Mouse (Mus musculus) midbrain, embryonic 11.5 days (tissue): ENCODE results near the gene Tap1. TPM values are rescaled to one million over a fixed set of nuclear protein-coding genes. Genes with fewer than 3 reads are reported as not detected.

Source experiments
- ATAC-seq: fragments of 200-750 bp; cut with Nextera tagmentation; 2 replicates; pipeline ENCODE4 v1.8.0; 2017; ENCODE audit warnings: moderate TSS enrichment, moderate library complexity; ENCODE audit not compliant: low FRiP score
- DNase-seq: peaks from one replicate; pipeline ENCODE4 v3.0.0; 2015; ENCODE audit warnings: low spot score; ENCODE audit errors: missing footprints
- H3K27ac ChIP-seq: fragments of 300-500 bp; sonication (generic); 2 replicates; pipeline ENCODE4 v1.5.1; 2014; ENCODE audit warnings: low read depth, low read length
- H3K27me3 ChIP-seq: fragments of 300-500 bp; sonication (generic); 2 replicates; pipeline ENCODE4 v1.6.1; 2014; ENCODE audit warnings: mild to moderate bottlenecking, low read length, moderate library complexity, mixed read lengths; ENCODE audit not compliant: control insufficient read depth, insufficient read depth
- H3K36me3 ChIP-seq: fragments of 300-500 bp; sonication (generic); 2 replicates; pipeline ENCODE4 v1.6.1; 2014; ENCODE audit warnings: mild to moderate bottlenecking, low read length, moderate library complexity, mixed read lengths; ENCODE audit not compliant: control insufficient read depth, insufficient read depth
- H3K4me1 ChIP-seq: fragments of 300-500 bp; sonication (generic); 2 replicates; pipeline ENCODE4 v1.6.1; 2014; ENCODE audit warnings: low read length; ENCODE audit not compliant: control insufficient read depth, insufficient read depth
- H3K4me2 ChIP-seq: fragments of 300-500 bp; sonication (generic); 2 replicates; pipeline ENCODE4 v1.6.1; 2014; ENCODE audit warnings: mild to moderate bottlenecking, moderate library complexity
- H3K4me3 ChIP-seq: fragments of 300-500 bp; sonication (generic); 2 replicates; pipeline ENCODE4 v1.5.1; 2014; ENCODE audit warnings: low read depth, low read length
- H3K9ac ChIP-seq: fragments of 300-500 bp; sonication (generic); 2 replicates; pipeline ENCODE4 v1.6.1; 2014; ENCODE audit warnings: low read length
- H3K9me3 ChIP-seq: fragments of 300-500 bp; sonication (generic); 2 replicates; pipeline ENCODE4 v1.6.1; 2016; ENCODE audit warnings: low read length; ENCODE audit not compliant: control insufficient read depth
- WGBS: fragments of 180-500 bp; shearing (Covaris S2); extraction: QIAGEN DNeasy Blood & Tissue Kit; methylation state at CpG from one replicate; pipeline ENCODE4 v1.1.7; 2014; 5-methylcytosine and 5-hydroxymethylcytosine counted together
- polyA plus RNA-seq: library from polyadenylated mRNA; unstranded; fragments of >200 nt; fragmentation: Nextera tagmentation; extraction: Ambion mirVana; gene quantifications from 2 replicates; pipeline ENCODE4 v1.2.1, GENCODE M21; 2014

The Tap1 gene
- polyA plus RNA-seq, 1 experiment from 2014 or later: 1.7 TPM

DNA sequence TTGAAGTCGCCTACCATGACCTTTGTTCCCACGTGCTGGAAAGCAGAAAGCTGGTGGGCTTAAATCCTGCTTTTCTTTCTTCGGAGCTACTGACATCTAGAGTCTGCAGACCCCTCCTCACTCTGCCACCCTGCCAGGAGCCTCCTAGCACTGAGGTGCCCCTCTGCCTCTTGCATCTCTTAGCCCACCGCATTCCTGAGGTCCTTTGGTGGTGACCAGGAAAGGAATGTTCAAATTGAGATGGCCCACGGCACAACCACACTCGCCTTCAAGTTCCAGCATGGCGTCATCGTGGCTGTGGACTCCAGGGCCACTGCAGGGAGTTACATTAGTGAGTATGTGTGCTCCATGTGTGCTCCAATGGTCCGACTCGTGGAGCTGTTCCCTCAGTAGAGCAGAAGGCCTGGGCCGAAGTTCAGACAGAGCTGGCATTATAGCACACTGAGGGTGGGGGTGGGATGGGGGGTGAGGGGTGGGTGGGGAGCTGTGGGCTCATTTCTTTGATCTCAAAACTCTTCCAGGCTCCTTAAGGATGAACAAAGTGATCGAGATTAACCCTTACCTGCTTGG is 11.8 kb downstream of the Tap1 start:
- WGBS: 65% methylated on average over 12 of the region's 12 CpGs
- no peak overlapping the region for H3K9ac ChIP-seq

DNA sequence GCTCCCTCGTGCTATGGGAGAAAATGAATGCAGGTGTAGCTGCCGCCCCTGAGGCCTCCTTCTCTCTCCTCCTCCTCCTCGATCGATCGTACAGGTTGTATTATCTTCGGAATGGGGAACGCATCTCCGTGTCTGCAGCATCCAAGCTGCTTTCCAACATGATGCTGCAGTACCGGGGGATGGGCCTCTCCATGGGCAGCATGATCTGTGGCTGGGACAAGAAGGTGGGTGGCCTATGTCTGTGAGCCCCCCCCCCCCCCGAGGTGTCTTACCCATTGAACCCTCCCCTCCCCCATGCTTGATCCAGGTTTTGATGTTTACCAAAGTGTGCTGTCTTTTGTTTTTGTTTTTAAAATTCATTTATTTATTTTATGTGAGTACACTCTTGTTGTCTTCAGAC is 12.7 kb downstream of the Tap1 start:
- 85% methylated on average over 10 of the region's 10 CpGs for WGBS

More for the DNA sequence above, 11.8 kb downstream of the Tap1 start:
- peaks cover 10% of the 10 kb centered on the region for H3K4me1 ChIP-seq
- H3K9me3 ChIP-seq: no peaks in the 10 kb centered on the region
- DNase-seq (no peak), ATAC-seq (no peak)
- no peaks in the 10 kb centered on the region for H3K36me3 ChIP-seq
- no peak overlapping the region for H3K27ac ChIP-seq
- H3K4me2 ChIP-seq: no peak overlapping the region
- peaks cover 43% of the 10 kb centered on the region for H3K27me3 ChIP-seq
- no peak overlapping the region for H3K4me3 ChIP-seq

GRCm38 (mm10) chr17:34200772-34201505 is 13.6 kb downstream of the Tap1 start:
- DNase-seq (no peak), ATAC-seq (no peak)
- H3K27me3 ChIP-seq: peaks cover 51% of the 10 kb centered on the region
- H3K9ac ChIP-seq: no peak overlapping the region
- peaks cover 13% of the 10 kb centered on the region for H3K4me1 ChIP-seq
- no peaks in the 10 kb centered on the region for H3K9me3 ChIP-seq
- H3K4me2 ChIP-seq: no peak overlapping the region
- H3K27ac ChIP-seq: no peak overlapping the region
- no peak overlapping the region for H3K4me3 ChIP-seq
- 86% methylated on average over 16 of the region's 16 CpGs for WGBS
- no peaks in the 10 kb centered on the region for H3K36me3 ChIP-seq

More for the DNA sequence above, 12.7 kb downstream of the Tap1 start:
- H3K4me2 ChIP-seq: no peak overlapping the region
- no peaks in the 10 kb centered on the region for H3K9me3 ChIP-seq
- H3K9ac ChIP-seq: no peak overlapping the region
- H3K4me1 ChIP-seq: peaks cover 13% of the 10 kb centered on the region
- DNase-seq: no peak
- ATAC-seq: no peak
- no peak overlapping the region for H3K4me3 ChIP-seq
- no peaks in the 10 kb centered on the region for H3K36me3 ChIP-seq
- H3K27me3 ChIP-seq: peaks cover 46% of the 10 kb centered on the region
- no peak overlapping the region for H3K27ac ChIP-seq

- Histone ChIP-seq H3K36me3 (no peaks in the 10 kb centered on the region), H3K4me2 (no peak overlapping the region), H3K4me1 (peaks cover 13% of the 10 kb centered on the region), H3K27ac (no peak overlapping the region), H3K9ac (no peak overlapping the region), H3K27me3 (peaks cover 50% of the 10 kb centered on the region), H3K4me3 (no peak overlapping the region), H3K9me3 (no peaks in the 10 kb centered on the region)
- no peak for ATAC-seq
- WGBS: 67% methylated on average over 7 of the region's 7 CpGs
- DNase-seq: no peak
Observed at GRCm38 (mm10) chr17:34201506-34202055, 14.2 kb downstream of the Tap1 start.

- ATAC-seq (peak; percentile 31), DNase-seq (no peak)
- Histone ChIP-seq H3K4me1 (peaks cover 7% of the 10 kb centered on the region), H3K4me2 (no peak overlapping the region), H3K9me3 (no peaks in the 10 kb centered on the region), H3K36me3 (no peaks in the 10 kb centered on the region), H3K4me3 (no peak overlapping the region), H3K27me3 (peaks cover 37% of the 10 kb centered on the region), H3K27ac (no peak overlapping the region), H3K9ac (no peak overlapping the region)
- WGBS: 79% methylated on average over 4 of the region's 4 CpGs
Observed at GRCm38 (mm10) chr17:34202760-34203442, 15.5 kb downstream of the Tap1 start.

DNA sequence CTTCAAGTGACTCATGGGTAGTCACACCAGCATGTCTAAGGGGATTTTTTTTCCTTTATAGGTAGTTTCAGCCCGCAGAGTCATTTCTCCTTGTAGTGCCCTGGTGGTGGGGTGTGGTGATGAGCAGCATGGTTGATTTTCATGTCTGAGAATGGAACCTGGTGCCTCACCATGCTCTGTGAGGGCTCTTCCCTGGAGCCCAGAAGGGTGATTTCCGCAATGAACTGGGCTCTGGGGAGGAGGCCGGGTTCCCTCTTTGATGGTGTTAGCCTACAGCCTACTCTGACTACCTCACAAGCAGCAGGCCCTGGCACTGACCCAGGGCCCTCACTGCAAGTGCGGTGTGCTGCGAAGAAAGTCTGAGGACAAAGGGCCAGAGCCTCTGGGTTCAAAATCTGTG is 16.1 kb downstream of the Tap1 start, which contains the start of gene Tap2:
TSS of gene Tap2 (plus strand) at position 84 of the 400 bp plus-strand sequence.
- Histone ChIP-seq H3K36me3 (no peaks in the 10 kb centered on the region), H3K4me1 (peaks cover 3% of the 10 kb centered on the region; the same call in 1 of the 2 replicates), H3K9me3 (no peaks in the 10 kb centered on the region), H3K9ac (peak within 1 kb of the TSS; percentile 59), H3K4me2 (peak within 1 kb of the TSS; percentile 69), H3K27ac (no peak within 1 kb of the TSS), H3K27me3 (peaks cover 31% of the 10 kb centered on the region), H3K4me3 (peak within 1 kb of the TSS; percentile 52)
- whole genome bisulfite sequencing: 65% methylated on average over 5 of the region's 5 CpGs
- ATAC-seq (no peak), DNase-seq (no peak)

DNA sequence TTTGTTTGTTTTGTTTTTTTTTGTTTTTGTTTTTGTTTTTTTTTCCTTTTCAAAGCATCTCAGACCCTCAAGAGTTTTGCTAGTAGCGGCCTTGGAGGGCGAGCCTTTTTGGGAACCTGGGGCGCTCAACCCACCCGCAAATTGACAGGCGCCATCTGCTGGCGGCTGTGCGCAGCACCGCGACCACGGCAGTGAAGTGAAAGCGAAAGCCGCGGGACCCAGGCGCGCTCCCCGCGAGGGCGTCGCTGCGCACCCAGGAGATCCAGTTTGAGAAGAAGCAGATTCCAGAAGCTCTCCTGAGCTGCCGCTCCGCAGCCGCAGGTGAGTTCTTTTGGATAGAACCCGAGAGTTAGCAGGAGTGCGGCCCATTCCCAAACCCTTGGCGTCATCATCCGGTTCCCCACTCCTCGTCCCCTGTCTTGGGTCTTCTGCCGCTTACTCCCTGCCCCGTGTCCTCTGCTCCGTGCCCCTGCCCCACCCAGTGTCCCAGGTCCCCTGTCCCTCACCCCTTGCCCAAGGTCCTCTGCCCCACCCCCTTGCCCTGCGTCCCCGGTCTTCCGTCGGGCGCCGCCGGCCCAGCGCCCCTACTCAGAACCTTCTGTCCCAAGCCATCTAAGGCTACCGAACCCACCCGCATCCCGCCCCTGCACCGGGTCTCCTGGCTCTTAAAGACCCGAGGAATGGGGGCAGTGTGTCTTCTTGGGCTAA is 17.1 kb downstream of the Tap1 start:
- Histone ChIP-seq H3K9me3 (no peaks in the 10 kb centered on the region), H3K4me1 (peaks cover 3% of the 10 kb centered on the region; the same call in 1 of the 2 replicates), H3K27ac (no peak overlapping the region), H3K36me3 (no peaks in the 10 kb centered on the region), H3K9ac (peak overlapping the region; percentile 59), H3K4me2 (peak overlapping the region; percentile 69), H3K27me3 (peaks cover 21% of the 10 kb centered on the region), H3K4me3 (peak overlapping the region; percentile 52)
- peak; percentile 57; the same call in 1 of the 2 replicates for ATAC-seq
- DNase-seq: peak; percentile 98
- 2% methylated on average over 44 of the region's 44 CpGs for WGBS

DNA sequence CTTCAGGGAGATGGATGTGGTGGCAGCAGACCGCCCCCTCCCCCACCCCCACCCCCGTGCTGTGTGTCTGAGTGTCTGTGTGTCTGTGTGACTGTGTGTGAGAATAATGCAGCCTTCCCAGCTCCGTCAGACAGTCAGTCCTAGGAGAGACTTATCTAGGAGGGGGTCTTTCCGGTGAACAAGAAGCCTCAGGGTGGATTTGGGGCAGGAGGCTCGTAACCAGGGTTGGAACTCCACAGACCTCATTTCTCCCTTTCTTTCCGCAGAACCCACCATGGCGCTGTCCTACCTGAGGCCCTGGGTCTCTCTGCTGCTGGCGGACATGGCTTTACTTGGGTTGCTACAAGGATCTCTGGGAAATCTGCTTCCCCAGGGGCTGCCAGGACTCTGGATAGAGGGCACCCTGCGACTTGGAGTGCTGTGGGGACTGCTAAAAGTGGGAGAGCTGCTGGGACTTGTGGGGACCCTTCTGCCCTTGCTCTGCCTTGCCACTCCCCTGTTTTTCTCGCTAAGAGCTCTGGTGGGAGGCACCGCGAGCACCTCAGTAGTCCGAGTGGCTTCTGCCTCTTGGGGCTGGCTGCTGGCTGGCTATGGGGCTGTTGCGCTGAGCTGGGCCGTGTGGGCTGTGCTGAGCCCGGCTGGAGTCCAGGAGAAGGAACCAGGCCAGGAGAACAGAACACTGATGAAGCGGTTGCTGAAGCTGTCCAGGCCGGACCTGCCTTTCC is 17.8 kb downstream of the Tap1 start:
- peaks cover 21% of the 10 kb centered on the region for H3K27me3 ChIP-seq
- H3K27ac ChIP-seq: no peak overlapping the region
- ATAC-seq (peak; percentile 9; the same call in 1 of the 2 replicates), DNase-seq (peak; percentile 85)
- no peaks in the 10 kb centered on the region for H3K36me3 ChIP-seq
- peak overlapping the region; percentile 69 for H3K4me2 ChIP-seq
- H3K4me1 ChIP-seq: peaks cover 3% of the 10 kb centered on the region; the same call in 1 of the 2 replicates
- no peaks in the 10 kb centered on the region; the same call in 1 of the 2 replicates for H3K9me3 ChIP-seq
- H3K9ac ChIP-seq: peak overlapping the region; percentile 59
- H3K4me3 ChIP-seq: peak overlapping the region; percentile 52
- WGBS: 13% methylated on average over 18 of the region's 18 CpGs
